Mouse (Mus musculus): ENCODE data around the gene Camkmt.

Camkmt gene

DNA sequence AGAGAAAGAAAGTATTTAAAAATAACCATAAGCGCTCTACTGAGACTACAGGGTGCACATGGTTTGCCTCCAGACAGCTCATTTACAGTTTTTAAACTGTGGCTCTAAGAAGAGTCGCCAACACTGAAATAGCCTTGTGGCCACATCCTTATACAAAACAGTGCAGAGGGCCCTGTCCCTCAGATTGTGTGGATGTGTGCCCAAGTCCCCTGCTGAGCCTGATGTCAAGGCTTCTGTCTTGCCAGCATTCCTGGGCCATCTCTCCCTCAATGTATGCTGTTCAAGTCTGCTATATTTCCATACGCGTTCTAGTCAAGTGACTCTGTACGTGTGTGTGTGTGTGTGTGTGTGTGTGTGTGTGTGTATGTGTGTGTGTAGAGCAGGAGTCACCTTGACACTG is 201.2 kb downstream of the Camkmt start:
- DNase-seq (ENCODE audit: low spot score), result no peak

DNA sequence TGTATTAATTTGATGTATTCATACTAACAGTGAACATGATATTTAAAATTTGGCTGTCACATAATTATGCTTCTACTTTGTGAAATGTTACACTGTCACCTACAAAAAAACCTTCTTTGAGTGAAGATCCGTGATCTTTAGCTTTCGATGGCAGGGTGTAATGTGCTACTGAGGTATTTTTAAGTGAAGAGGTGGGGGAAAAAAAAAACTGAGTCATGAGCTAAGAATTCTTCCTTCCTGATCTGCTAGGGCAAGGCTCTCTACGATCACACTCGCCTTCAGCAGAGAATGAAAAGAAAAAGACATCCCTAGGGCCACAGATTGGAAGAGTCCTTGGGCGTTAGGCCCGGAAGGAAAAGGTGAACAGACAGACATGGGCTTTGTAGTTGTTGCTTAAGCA is 201.9 kb downstream of the Camkmt start:
- no peak for DNase-seq (ENCODE audit: low spot score)

DNA sequence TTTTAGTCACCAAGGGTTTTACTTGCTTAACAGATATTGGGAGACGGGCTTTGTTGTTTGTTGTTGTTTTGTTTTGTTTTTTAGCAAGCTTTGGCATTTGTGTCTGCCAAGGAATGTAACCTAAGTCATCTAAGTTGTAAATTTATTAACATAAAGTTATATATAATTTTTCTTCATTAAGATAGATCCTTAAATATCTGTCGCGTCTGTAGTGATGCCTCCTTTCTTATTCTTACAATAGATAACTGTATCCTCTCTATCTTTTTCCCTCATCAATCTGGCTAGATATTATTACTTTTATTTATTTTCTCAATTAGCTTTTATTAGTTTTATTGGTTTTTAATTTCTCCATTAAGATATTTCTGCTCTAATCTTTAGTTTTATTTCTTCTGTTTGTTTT is 213.3 kb downstream of the Camkmt start:
- no peak for DNase-seq (ENCODE audit: low spot score)

DNA sequence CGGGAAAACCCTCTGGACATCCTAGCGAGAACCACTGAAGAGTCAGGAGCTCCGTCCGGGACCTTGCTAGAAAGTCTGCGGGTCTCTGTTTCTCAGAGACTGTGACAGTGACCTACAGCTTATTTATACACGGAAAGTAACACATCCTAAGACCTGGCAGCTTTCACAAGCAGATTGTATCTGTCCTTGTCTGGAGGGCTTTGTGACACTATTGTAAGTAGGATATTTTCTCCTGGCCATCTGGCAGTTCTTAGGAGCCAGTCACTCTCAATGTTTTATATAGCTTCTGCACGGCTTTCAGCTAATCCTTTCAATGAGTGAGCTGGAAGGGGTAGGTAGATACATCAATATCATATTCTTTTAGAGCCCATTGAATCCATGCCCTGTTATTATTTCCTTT is 218.2 kb downstream of the Camkmt start:
- DNase-seq (ENCODE audit: low spot score), result no peak

DNA sequence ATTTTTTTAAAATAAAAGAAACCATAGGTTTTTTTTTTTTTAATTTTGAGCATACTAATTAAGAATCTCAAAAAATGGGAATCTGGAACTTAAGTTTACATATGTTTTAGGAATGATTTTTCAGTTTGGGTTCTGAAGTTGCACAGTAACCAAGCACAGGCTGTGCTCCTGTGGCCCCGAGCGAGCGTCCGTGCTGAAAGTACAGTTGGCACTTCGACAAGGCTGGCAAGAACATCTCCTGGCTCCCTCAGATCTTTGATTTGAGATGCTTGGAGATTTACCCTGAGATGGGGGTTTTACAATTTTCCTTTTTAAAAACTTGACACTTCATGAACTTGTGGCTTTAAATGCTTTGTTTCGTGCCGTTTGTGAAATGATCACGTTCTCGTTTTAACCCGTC is 218.7 kb downstream of the Camkmt start:
- no peak for DNase-seq (ENCODE audit: low spot score)

DNA sequence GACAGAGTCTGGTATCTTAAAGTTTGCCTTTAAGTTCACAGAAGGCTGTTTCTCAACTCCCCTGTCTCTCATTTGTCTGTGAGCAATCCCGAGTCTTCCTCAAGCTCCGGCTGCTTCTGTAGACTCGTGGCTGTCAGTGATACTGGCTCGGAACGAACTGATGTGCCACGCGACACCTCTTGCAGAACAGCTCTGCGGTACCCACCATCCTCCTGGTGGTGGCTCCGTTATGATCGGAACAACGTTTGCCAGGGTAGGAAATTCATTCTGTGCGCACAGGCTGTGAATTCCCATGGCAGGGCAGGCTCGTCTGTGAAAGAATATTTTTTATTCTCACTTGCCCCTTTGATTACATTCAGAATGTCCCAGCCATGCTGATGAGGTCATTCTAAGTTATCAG is 221.0 kb downstream of the Camkmt start:
- no peak for DNase-seq (ENCODE audit: low spot score)

DNA sequence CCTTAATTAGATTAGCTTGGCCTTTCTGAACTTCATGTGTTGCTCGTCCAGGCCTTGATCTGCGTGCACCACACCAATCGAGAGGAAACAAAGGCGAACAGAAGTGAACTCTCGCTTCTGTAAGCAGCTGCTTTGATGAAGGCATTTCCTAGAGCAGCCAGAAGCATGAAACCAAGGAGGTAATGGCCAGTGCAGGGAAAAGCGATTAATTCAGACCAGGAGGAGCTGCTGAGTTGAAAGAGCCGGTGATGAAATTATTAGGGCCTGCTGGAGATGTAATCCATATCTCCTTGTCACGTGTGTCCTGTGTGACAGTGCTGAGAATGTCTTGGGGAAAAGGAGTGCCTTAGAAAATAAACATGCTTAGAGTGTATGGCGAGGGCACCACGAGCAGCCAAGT is 228.0 kb downstream of the Camkmt start:
- no peak for DNase-seq (ENCODE audit: low spot score)

DNA sequence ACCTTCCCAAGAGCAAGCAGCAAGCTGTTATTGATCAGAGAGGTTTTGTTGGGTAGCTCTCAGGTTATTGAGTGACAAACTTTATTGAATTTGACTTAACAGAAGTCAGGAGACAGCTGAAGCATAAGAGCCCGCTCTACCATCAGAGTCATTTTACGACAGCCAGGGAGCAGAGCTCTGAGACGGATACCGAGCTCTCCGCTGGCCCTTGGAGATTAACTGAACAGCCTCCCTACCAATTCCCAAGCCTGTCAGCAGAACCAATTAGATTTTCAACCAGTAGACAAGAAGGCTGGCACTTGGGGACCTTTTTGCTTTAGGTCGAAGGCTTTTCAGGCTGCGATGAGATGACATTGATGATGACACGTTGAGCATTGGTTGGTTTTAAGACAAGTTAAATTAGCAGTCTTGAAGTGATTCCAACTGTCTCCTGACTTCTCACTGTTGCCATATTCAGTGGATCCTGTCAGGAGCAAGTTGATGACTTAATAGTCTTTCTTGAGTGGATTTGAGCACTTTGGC is 229.5 kb downstream of the Camkmt start:
- DNase-seq (ENCODE audit: low spot score), result no peak

DNA sequence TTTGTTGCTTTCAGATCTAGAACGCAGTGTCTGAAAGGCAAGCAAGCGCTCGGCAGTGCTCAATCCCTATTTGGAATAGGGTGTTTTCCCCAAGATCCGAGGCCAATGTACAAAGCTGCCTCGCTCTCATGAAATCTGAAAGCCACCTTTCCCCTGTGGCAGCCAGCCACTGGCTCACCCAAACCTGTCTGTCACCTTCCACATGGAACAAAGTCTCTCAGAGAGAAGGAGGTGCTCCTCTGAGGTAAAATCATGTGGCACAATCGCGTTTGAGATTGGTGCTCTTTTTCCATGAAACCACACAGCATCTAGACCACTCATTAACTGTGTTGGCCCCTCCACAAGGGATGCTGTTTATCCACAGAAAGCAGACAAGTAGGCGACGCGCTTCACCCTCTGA is 238.5 kb downstream of the Camkmt start:
- DNase-seq (ENCODE audit: low spot score), result no peak

DNA sequence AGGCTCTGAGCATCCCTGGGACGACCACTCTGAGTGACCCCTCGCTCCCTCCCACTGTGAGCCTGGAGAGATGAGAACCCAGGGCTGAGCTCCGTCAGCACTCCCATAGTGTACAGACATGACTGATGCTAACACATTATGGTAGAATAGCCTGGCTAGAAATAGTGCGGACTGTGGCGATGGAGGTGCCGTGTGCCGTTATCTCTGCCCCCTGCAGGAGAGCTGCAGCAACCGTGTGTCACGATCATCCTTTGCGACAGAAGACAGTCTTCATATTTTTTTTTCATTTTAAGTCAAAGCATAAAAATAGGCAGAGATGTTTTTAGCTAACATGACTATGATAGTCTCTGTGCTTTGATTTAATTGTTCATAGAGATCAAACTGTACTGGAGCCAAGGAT is 245.1 kb downstream of the Camkmt start:
- DNase-seq (ENCODE audit: low spot score), result no peak

DNA sequence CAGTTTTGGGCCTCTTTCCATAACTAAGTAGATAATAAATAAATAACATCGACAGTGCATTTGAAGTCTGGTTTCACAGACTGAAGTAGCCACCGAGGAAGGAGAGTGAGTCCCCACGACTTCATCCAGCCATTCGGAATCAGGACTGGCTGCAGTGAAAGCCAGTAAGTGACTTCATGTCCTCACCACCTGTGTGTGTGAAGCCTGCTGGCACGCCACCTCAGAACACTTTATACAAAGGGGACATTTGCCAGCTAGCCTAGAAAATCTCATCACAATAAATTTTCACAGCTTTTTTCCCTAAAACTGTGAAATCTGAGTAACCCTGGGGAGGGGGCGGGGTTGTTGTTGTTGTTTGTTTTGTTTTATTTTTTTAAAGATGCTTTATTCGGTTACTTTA is 247.3 kb downstream of the Camkmt start:
- no peak for DNase-seq (ENCODE audit: low spot score)

DNA sequence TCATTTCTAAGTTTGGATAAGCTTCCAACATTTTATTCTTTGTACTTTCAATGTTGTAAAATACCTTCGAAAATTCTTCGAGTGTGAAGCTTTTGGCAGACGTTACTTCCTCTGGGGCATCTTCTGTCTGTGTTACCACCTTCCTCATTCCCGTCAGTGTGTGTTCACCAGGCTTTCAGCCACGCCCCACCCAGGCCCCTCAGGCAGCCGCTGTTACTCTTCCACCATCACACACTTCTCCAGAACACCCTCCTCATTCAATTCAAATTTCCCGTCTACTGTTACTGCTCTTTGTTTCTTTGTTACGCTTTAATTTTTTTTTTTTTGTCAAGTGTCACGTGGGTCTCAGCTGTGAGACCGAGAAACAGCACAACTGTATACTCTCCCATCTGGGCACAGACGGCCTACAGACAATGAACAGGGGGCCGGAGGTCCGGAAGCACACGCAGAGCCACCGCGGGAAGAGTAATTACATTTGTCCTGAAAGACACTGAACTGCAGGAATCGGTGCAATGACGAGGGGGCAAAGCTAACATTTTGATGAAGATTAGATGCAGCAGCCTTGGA is 250.9 kb downstream of the Camkmt start:
- DNase-seq (ENCODE audit: low spot score), result no peak

DNA sequence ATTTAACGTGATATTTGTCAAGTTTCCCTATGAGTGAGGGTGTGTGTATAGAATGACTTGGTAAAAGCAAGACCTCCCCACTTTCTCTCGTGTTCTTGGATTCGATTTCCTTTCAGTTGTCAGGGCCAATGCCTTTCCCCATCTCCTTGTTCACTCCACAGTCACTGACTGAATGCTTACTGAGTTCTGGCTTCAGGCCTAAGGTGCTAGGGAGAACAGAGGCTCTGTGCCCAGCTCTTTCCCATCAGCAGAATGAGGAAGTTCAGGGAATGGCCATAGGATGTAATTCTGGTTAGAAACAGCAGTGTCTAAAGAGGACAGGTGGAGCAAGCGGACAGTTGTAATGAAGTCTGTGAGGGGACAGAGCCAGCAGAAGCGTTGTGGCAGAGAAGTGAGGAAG is 252.1 kb downstream of the Camkmt start:
- no peak for DNase-seq (ENCODE audit: low spot score)

DNA sequence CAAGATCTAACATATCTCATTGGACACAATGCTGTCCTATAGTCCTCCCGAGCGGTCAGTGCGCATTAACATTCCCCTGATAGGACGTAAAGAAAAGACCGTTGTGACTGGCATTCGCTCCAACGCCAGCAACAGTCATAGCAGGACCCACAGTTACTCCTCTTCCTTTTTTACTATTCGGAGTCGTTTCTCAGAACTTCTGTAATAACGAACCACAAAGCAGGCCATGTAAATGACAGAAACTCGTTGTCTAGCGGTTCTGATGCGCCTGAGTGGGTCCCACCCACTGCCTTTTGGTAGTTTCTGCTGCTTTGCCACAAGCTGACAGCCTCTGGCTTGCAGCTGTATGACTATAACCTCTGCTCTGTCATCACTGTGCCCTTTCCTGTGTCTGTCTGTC is 253.1 kb downstream of the Camkmt start:
- no peak for DNase-seq (ENCODE audit: low spot score)

DNA sequence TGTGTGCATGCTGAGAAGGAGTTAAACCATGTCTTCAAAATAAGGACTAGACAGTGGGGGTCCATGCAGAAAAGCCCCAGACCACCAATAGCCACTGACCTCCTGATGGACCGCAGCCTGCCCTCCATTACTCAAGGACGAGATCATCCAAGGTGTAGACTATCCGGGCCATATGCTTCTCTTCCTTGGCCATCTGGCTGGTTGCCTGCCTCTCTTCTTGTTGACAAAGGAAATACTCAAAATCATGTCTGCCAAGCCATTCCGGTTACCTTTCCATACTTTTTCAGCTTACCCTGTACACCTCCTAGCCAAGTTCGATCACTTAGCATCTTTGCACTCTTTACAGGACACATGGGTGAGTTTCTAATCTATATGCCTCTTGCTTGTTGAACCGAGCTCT is 256.3 kb downstream of the Camkmt start:
- DNase-seq (ENCODE audit: low spot score), result no peak

DNA sequence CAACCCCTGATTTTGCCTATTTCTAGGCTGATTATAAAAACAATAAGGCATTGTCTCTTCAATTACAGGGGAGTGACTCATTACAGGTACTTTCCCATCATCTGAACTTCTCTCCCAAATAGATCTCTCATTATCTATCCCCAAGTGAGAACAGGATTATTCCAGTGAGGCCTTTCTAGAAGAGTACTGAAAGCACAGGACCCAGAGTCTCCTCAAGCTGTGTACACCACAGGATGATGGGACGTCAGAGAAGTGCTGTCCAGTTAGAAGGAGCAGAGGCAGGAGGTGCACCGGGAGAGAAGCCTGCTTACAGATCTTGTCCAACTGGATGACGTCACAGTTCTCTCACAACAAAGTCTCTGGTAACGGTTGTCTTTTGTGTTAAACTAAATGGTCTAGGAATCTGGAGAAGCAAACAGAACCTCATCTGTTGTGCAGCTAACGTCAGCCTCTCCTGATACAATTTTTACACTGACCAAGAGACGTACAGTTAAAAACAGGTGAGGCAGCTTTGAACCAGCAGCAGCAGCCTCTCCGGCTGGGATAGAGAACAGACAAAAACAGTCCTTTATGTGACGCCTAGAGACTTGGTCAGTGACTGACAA is 259.1 kb downstream of the Camkmt start:
- no peak for DNase-seq (ENCODE audit: low spot score)

DNA sequence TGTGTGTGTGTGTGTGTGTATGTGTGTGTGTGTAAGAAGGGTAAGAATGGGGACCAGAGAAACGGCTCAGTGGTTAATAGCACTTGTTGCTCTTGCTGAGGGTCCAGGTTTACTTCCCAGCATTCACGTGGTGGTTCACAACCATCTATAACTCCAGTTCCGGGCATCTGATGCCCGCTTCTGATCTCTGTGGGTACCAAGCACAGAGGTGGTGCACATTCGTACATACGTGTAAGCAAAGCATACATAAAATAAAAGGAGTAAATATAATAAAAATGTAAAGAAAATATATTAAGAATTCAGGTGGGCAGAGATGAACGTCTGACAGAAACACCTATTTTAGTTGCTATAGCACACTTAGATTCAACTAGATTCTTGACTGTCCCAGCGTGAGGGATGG is 260.9 kb downstream of the Camkmt start:
- no peak for DNase-seq (ENCODE audit: low spot score)

DNA sequence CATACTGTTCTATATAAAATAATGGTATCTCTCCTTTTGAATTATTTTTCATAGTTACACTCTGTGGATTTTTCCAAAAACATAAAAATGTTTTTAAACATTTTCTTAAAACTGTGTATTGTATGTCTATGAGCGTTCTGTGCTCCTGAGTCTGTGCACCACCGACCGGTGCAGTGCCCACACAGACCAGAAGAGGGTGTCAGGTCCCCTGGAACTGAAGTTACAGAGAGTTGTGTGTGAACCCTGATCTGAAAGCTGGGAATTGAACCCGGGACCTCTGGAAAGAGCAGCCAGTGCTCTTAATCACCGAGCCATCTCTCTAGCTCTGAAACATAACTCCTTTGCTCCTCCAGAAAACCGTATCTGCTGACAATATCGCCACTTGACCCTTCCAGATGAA is 262.4 kb downstream of the Camkmt start:
- no peak for DNase-seq (ENCODE audit: low spot score)

DNA sequence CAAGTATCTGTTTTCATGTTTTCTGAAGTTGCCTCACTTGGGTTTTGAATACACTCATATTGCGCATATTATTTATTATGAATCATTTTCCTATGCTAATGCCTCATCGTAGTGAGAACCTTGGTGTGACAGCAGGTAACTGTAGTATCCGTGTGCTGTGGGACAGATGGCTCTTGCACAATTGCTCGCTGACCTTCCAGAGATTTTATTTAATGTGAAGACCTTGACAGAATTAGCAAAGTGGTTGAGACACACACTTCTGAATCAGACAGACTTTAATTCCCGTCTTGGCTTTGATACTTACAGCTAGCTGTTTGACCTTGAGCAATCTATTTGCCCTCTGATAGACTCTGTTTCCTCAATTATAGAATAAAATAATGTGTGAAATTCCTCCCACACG is 262.8 kb downstream of the Camkmt start:
- DNase-seq (ENCODE audit: low spot score), result no peak

DNA sequence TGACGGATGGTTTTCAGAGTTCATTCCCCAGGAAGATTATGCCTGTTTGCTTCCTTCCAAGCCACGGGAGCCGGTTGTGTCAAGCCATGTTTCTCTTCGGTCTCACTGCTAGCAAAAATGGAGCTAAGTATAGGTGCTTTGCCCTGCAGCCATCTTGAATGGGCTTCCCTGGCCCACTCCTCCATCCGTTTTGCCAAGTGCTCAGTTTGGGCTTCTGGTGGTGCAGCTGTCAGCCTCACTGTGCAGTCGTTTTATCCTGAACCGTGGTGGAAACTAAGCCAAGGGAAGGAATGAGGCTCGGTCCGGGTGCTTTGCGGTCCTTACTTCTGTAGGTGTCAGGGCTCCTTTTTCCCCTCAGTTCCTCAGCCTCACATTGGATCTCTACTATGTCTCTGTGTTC is 263.3 kb downstream of the Camkmt start:
- DNase-seq (ENCODE audit: low spot score), result no peak

DNA sequence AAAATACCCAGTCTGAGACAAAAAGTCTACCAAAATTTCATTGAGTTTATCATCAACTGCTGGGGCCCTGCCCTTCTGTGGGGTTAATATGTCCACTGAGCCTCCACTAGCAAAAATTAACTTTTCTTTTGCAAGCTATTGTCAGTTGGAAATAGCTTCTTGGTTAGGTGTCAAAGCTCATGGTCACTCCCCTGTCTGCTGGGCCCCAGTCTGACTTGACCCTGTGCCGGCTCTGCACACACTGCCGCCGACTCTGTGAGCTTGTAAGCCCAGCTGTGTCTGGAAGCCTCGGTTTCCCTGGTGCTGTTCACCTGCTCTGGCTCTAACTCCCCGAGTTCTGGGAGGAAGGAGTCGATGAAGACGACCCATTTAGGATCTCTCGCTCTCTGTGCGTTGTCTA is 265.0 kb downstream of the Camkmt start:
- no peak for DNase-seq (ENCODE audit: low spot score)

DNA sequence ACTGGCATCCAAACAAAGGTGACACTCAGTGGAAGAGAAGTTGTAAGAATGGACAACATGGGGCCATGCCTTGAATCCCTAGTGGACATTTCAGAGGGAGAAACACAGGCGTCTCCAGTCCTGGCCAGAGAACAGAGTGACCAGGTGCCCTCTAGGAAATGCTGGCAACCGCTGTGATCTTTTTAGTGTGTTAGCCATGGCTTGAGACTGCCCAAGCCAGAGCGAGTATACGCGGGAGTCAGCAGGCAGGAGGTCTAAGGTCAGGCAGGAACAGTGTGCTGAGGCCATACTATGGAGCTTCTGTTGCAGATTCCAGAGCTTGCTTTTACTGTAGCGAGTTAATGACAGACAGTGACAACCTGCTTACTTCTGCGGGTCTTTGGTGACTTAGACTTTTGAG is 270.7 kb downstream of the Camkmt start:
- DNase-seq (ENCODE audit: low spot score), result no peak

DNA sequence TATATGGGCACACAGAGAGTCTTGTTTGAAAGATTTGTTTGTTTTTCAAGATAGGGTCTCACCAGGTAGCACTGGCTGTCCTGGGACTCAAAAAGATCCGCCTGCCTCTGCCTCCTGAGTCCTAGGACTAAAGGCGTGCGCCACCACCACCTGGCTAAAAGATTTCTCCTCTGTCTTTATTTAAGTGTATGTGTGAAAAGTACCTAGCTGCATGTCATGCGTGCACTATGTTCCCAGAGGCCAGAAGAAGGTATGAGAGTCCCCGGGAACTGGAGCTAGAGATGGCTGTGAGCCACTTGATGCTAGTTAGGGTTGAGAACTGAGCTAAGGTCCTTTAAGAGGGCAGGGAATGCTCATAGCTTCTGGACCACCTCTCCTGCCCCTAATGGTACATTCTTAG is 277.0 kb downstream of the Camkmt start:
- no peak for DNase-seq (ENCODE audit: low spot score)

DNA sequence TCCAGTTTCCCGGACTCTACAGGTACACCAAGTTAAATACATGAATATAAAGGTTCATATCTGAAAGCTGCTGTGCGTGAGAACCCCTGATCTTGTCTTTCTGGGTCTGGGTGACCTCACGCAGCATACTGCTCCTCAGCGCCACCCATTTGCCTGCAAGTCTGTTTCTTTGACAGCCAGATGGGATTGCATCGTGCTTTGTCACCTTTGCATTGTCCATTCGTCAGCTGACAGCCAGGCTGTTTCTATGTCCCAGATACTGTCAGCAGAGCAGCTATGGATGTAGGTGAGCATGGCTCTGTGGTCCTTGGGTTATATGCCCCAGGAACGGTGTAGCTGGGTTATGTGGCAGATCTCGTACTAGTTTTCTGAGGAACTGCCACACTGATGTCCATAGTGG is 278.4 kb downstream of the Camkmt start:
- no peak for DNase-seq (ENCODE audit: low spot score)
